Mouse (Mus musculus) midbrain, embryonic 16.5 days (tissue): ENCODE data around the gene Plekha6. TPM values are rescaled to one million over a fixed set of nuclear protein-coding genes. Genes with fewer than 3 reads are reported as not detected.

ENCODE experiments used
- ATAC-seq: fragments of 200-750 bp; cut with Nextera tagmentation; 2 replicates; pipeline ENCODE4 v1.8.0; 2017; ENCODE audit warnings: moderate TSS enrichment
- H3K27ac ChIP-seq: fragments of 300-500 bp; sonication (generic); 2 replicates; pipeline ENCODE4 v1.5.1; 2014; ENCODE audit warnings: mild to moderate bottlenecking, low read length, mixed read lengths
- H3K27me3 ChIP-seq: fragments of 300-500 bp; sonication (generic); 2 replicates; pipeline ENCODE4 v1.6.1; 2014; ENCODE audit warnings: low read depth, low read length, mixed read lengths; ENCODE audit not compliant: control insufficient read depth, insufficient read depth
- H3K36me3 ChIP-seq: fragments of 300-500 bp; sonication (generic); 2 replicates; pipeline ENCODE4 v1.6.1; 2014; ENCODE audit warnings: mild to moderate bottlenecking, low read length, moderate library complexity, mixed read lengths; ENCODE audit not compliant: control insufficient read depth, insufficient read depth
- H3K4me1 ChIP-seq: fragments of 300-500 bp; sonication (generic); 2 replicates; pipeline ENCODE4 v1.6.1; 2014; ENCODE audit warnings: mild to moderate bottlenecking, low read length, mixed read lengths; ENCODE audit not compliant: control insufficient read depth, insufficient read depth
- H3K4me2 ChIP-seq: fragments of 300-500 bp; sonication (generic); 2 replicates; pipeline ENCODE4 v1.6.1; 2014; ENCODE audit warnings: mild to moderate bottlenecking, low read length, mixed read lengths
- H3K4me3 ChIP-seq: fragments of 300-500 bp; sonication (generic); 2 replicates; pipeline ENCODE4 v1.5.1; 2014; ENCODE audit warnings: low read depth, mild to moderate bottlenecking, low read length, moderate library complexity, mixed read lengths
- H3K9ac ChIP-seq: fragments of 300-500 bp; sonication (generic); 2 replicates; pipeline ENCODE4 v1.6.1; 2014; ENCODE audit warnings: low read depth, low read length, mixed read lengths
- H3K9me3 ChIP-seq: fragments of 300-500 bp; sonication (generic); replicated peaks from 2 replicates; pipeline ENCODE4 v1.6.1; 2014; ENCODE audit warnings: mild to moderate bottlenecking, low read length, mixed read lengths; ENCODE audit not compliant: control insufficient read depth, poor library complexity, severe bottlenecking
- WGBS: fragments of 180-500 bp; shearing (Covaris S2); extraction: QIAGEN DNeasy Blood & Tissue Kit; methylation state at CpG from one replicate; pipeline ENCODE4 v1.1.7; 2014; 5-methylcytosine and 5-hydroxymethylcytosine counted together
- polyA plus RNA-seq: library from polyadenylated mRNA; unstranded; fragments of >200 nt; fragmentation: Nextera tagmentation; extraction: Ambion mirVana; gene quantifications from 2 replicates; pipeline ENCODE4 v1.2.1, GENCODE M21; 2015

Gene Plekha6
- 17.3 and 22.2 TPM in 2 replicates for polyA plus RNA-seq

DNA sequence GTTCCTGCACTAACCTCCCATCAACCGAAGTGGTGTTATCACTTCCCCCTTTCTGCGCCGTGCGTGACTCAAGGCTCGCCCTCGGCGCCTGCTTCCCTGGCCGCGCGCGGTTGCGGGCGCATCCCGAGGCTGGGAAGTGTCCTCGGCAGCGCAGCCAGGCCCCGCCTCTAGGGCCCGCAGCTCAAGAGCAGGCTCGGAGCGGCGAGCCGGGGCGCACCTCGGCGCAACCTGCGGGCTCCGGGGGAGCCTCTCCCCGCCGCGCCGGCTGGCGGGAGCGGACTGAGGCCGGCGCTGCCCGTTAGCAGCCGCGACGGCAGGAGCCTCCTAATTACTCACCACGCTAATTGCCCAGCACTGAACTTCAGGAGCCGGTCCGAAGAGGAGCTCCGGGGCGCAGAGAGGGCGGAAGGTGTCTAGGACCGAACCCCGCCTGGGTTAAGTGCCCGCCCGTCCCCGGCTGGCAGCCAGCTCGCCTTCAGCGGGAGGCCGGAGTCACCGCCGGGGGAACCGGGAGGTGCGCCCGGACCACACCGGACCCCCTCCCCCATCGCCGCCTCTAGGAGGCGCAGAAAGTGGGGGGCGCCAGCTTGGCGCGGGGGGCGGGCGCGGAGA is at the start of gene Plekha6:
TSS of gene Plekha6 (plus strand) at position 391 of the 612 bp plus-strand sequence.
- Histone ChIP-seq H3K4me1 (peaks cover 13% of the 10 kb centered on the region), H3K4me3 (peak within 1 kb of the TSS; percentile 59), H3K4me2 (peak within 1 kb of the TSS; percentile 98), H3K9ac (peak within 1 kb of the TSS; percentile 65), H3K27ac (no peak within 1 kb of the TSS), H3K36me3 (no peaks in the 10 kb centered on the region), H3K27me3 (peaks cover 21% of the 10 kb centered on the region), H3K9me3 (no peaks in the 10 kb centered on the region)
- ATAC-seq: no peak; the same call in 1 of the 2 replicates
- WGBS: under 1% methylated on average over 58 of the region's 68 CpGs

- Histone ChIP-seq H3K27ac (no peak overlapping the region), H3K27me3 (no peaks in the 10 kb centered on the region), H3K4me2 (no peak overlapping the region), H3K9ac (no peak overlapping the region), H3K4me1 (no peaks in the 10 kb centered on the region), H3K9me3 (no peaks in the 10 kb centered on the region), H3K36me3 (no peaks in the 10 kb centered on the region), H3K4me3 (no peak overlapping the region)
- ATAC-seq: no peak
- 97% methylated on average over 4 of the region's 4 CpGs for WGBS
These were observed 47.9 kb upstream of the Plekha6 start for GRCm38 (mm10) chr1:133116108-133116507.

DNA sequence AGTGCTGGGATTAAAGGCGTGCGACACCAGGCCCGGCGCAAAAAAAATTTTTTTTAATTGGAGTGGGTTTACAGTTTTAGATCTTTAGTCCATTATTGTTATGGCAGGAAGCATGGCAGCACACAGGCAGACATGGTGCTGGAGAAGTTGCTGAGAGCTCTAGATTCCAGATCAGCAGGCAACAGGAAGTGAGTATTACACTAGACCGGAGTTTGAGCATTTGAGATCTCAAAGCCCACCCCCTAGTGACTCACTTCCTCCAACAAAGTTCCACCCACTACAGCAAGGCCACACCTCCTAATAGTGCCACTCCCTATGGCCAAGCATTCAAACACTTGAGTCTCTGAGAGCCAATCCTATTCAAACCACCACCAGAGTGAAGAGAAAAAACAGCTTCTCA is 45.9 kb upstream of the Plekha6 start:
- Histone ChIP-seq H3K9me3 (no peaks in the 10 kb centered on the region), H3K27me3 (no peaks in the 10 kb centered on the region), H3K27ac (no peak overlapping the region), H3K4me1 (no peaks in the 10 kb centered on the region), H3K4me3 (no peak overlapping the region), H3K36me3 (no peaks in the 10 kb centered on the region), H3K9ac (no peak overlapping the region), H3K4me2 (no peak overlapping the region)
- WGBS: 93% methylated on average over 5 of the region's 5 CpGs
- no peak for ATAC-seq

GRCm38 (mm10) chr1:133118844-133119243 is 45.2 kb upstream of the Plekha6 start:
- no peak overlapping the region for H3K4me3 ChIP-seq
- ATAC-seq: no peak
- H3K27ac ChIP-seq: no peak overlapping the region
- no peaks in the 10 kb centered on the region for H3K27me3 ChIP-seq
- H3K4me1 ChIP-seq: no peaks in the 10 kb centered on the region
- no peak overlapping the region for H3K4me2 ChIP-seq
- H3K9me3 ChIP-seq: no peaks in the 10 kb centered on the region
- no peaks in the 10 kb centered on the region for H3K36me3 ChIP-seq
- no peak overlapping the region for H3K9ac ChIP-seq
- 84% methylated on average over 3 of the region's 3 CpGs for WGBS

GRCm38 (mm10) chr1:133119931-133120712 is 43.9 kb upstream of the Plekha6 start:
- no peak overlapping the region for H3K4me2 ChIP-seq
- H3K9ac ChIP-seq: no peak overlapping the region
- no peak for ATAC-seq
- no peaks in the 10 kb centered on the region for H3K36me3 ChIP-seq
- H3K27ac ChIP-seq: no peak overlapping the region
- H3K9me3 ChIP-seq: no peaks in the 10 kb centered on the region
- no peak overlapping the region for H3K4me3 ChIP-seq
- no peaks in the 10 kb centered on the region for H3K27me3 ChIP-seq
- H3K4me1 ChIP-seq: no peaks in the 10 kb centered on the region
- WGBS: 78% methylated on average over 7 of the region's 7 CpGs

- H3K4me2 ChIP-seq: no peak overlapping the region
- no peak for ATAC-seq
- H3K4me1 ChIP-seq: no peaks in the 10 kb centered on the region
- no peak overlapping the region for H3K27ac ChIP-seq
- H3K4me3 ChIP-seq: no peak overlapping the region
- H3K9me3 ChIP-seq: no peaks in the 10 kb centered on the region
- H3K9ac ChIP-seq: no peak overlapping the region
- H3K27me3 ChIP-seq: no peaks in the 10 kb centered on the region
- H3K36me3 ChIP-seq: no peaks in the 10 kb centered on the region
- WGBS: 67% methylated on average over 6 of the region's 6 CpGs
These were observed 42.8 kb upstream of the Plekha6 start for GRCm38 (mm10) chr1:133121246-133121645.

DNA sequence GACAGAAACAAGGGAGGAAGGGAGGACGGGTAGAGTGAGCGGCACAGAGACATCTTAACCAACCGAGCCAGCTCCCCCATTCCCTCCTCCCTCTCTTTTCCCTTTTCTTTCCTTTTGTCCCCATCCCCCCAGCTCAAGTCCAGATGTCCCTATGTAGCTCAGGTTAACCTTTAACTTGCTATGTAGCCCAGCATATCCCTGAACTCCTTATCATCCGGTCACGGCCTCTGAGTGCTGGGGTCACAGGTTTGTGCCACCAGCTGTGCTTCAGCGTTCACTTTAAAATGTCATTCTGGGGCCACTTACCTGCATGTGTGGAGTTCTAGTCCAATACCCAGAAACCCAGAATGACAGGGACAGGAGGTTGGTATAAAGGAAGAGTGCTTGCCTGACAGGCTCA is 39.9 kb upstream of the Plekha6 start:
- 86% methylated on average over 6 of the region's 6 CpGs for WGBS
- no peak overlapping the region for H3K27ac ChIP-seq
- no peak overlapping the region for H3K4me3 ChIP-seq
- H3K9ac ChIP-seq: no peak overlapping the region
- no peak overlapping the region for H3K4me2 ChIP-seq
- no peaks in the 10 kb centered on the region for H3K36me3 ChIP-seq
- no peaks in the 10 kb centered on the region for H3K27me3 ChIP-seq
- ATAC-seq: no peak
- H3K4me1 ChIP-seq: no peaks in the 10 kb centered on the region
- H3K9me3 ChIP-seq: no peaks in the 10 kb centered on the region

DNA sequence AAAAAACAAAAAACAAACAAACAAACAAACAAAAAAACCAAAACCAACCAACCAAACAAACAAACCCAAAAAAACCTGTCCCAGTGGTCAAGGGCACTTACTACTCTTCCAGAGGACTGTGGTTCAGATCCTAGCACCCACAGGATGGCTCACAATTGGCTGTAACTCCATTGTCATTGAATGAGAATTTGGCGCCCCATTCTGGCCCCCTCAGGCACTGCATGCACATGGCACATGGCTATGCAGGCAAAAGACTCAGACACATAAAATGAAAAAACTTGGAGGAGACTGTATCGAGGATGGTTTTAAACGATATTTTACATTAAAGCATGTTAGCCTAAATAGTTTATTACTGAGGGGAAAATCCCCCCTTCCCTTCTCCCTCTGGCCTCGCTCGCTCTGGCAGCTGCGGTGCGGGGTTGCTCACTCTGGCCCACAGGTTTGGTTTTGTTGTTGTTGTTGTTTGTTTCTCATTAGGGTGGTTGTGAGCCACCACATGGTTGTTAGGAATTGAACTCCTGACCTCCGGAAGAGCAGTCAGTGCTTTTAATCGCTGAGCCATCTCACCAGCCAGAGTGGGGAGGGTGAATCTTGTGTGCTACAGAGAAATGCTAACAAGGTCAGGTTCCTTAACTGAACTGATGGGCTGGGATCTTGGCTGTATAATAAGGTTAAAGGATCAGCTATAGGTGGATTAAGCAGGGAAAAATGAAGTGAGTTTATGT is 38.2 kb upstream of the Plekha6 start:
- Histone ChIP-seq H3K9ac (no peak overlapping the region), H3K27ac (no peak overlapping the region), H3K9me3 (no peaks in the 10 kb centered on the region), H3K4me1 (peaks cover 3% of the 10 kb centered on the region; the same call in 1 of the 2 replicates), H3K36me3 (no peaks in the 10 kb centered on the region), H3K27me3 (no peaks in the 10 kb centered on the region), H3K4me2 (no peak overlapping the region), H3K4me3 (no peak overlapping the region)
- no peak for ATAC-seq
- WGBS: 92% methylated on average over 9 of the region's 9 CpGs

- H3K27me3 ChIP-seq: no peaks in the 10 kb centered on the region
- H3K36me3 ChIP-seq: no peaks in the 10 kb centered on the region
- no peak overlapping the region for H3K4me2 ChIP-seq
- no peaks in the 10 kb centered on the region for H3K9me3 ChIP-seq
- H3K4me1 ChIP-seq: peaks cover 3% of the 10 kb centered on the region; the same call in 1 of the 2 replicates
- WGBS: 55% methylated on average over 4 of the region's 4 CpGs
- H3K4me3 ChIP-seq: no peak overlapping the region
- no peak for ATAC-seq
- H3K27ac ChIP-seq: no peak overlapping the region
- H3K9ac ChIP-seq: no peak overlapping the region
These were observed 37.7 kb upstream of the Plekha6 start for GRCm38 (mm10) chr1:133126365-133126740.
